Mouse (Mus musculus): ENCODE measurements around the gene Gdf9.

DNA sequence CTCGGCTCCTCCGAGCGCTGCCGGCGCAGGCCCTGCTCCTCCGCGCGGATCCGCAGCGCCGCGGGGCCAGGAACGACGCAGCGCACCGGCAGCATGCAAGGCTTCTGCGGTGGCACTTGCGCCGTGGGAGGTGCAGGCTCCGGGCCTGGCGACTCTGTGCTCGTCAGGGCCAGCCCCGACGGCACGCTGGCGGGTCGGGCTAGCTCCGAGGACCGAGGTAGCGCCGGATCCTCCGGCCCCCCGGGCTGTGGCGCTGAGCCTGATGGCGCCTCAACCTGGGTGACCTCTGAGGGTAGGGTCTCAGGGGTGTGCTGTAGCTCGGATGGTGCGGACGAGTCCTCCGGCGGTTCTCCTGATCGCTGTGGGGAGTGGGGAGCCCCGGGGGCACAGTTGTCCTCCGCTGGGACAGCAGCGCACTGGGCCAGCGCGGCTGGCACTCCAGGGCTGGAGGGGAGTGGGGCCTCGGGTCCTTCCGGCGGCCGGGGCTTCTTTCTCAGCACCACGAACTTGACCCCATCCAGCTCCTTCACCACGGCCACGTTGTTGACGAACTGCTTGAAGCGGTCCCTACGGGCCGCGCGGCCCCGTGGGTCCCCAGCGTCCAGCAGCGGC is 48.5 kb downstream of the Gdf9 start:
- TF ChIP-seq TCF3 (IDR thresholded peaks at IDR 0.05; ENCODE audit: insufficient read length, low read depth) = no peak
- TF ChIP-seq CEBPB (IDR thresholded peaks at IDR 0.05; ENCODE audit: insufficient read depth, poor library complexity, severe bottlenecking) = no peak
